Mouse (Mus musculus) A20 (cell line): Measurements from ENCODE around the gene Amy2a4.
"Not testable (repeated sequence)": the region's sequence is repeated elsewhere in the genome, so short reads cannot be mapped to it uniquely, and the experiment has no call there.

Experiments used
- DNase-seq: peaks from one replicate; pipeline ENCODE4 v3.0.0-alpha.2; 2011; ENCODE audit warnings: low read depth, low spot score

Amy2a4 gene

DNA sequence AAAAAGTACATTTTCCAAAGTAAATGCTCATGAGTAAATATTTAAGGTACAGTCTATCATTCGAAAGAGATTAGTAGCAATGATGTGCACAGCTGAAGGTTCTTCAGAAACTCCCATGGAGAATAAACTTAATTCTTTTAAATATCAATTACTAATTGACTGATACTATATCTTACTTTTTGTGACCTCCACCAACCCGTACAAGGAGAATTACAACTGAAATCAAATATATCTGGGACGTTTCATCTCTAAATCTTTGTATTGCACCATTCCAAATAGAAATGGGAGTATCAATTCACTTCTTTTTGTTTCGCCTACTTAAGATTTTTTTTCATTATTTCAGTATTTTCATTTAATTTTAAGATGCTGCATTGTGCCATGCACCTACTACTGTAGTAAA lies at the start of gene Amy2a4:
Amy2a4 (minus strand) TSS at position 101 of the 400 bp plus-strand sequence.
- not testable (repeated sequence) for DNase-seq

- not testable (repeated sequence) for DNase-seq
Observed at GRCm38 (mm10) chr3:113323952-113324351, 32.7 kb upstream of the Amy2a4 start, which contains the start of gene Amy2a3. Gene Amy2a3, minus strand, starts transcription at chr3:113324052.

- DNase-seq, result not testable (repeated sequence)
Observed at GRCm38 (mm10) chr3:113312937-113313336, 21.7 kb upstream of the Amy2a4 start.

DNA sequence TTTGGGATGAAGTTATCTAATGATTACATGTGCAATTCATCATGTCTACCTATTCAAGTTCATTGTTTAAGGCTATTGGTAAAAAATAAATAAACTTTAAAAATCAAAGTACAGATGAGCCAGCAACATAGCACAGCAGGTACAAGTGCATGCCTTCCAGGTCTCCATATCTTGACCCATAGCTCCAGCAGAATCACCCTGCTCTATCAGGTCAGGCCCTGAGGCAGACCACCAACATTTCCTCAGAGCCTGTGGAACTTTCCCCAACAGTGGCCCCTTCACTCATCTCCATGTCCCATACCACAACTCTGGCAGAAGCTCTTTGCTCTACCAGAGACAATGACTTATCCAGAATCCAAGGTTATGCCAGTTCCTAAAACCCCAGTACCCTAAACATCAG lies 11.0 kb downstream of the Amy2a4 start:
- not testable (repeated sequence) for DNase-seq

DNA sequence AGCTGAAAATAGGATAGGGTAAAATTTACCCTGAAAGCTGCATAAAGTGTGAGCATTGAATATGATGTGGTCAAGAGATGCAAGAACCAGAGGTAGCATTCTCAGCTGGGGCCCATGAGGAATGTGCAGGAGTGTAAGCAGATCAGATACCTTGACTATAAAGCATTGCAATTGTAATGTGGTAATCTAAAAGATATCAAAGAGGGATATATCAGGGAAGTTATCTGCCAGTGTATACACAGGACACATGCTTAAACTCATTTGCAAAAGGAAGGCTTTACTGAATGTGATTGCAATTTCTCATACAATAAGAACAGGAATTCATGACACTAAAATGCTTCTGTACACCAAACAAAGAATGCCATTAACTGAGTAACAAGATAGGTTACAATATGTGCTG lies 11.7 kb downstream of the Amy2a4 start:
- not testable (repeated sequence) for DNase-seq

DNA sequence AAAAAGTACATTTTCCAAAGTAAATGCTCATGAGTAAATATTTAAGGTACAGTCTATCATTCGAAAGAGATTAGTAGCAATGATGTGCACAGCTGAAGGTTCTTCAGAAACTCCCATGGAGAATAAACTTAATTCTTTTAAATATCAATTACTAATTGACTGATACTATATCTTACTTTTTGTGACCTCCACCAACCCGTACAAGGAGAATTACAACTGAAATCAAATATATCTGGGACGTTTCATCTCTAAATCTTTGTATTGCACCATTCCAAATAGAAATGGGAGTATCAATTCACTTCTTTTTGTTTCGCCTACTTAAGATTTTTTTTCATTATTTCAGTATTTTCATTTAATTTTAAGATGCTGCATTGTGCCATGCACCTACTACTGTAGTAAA lies 32.5 kb downstream of the Amy2a4 start, which contains the start of gene Amy2a5:
Amy2a5 (minus strand) TSS at position 101 of the 400 bp plus-strand sequence.
- not testable (repeated sequence) for DNase-seq
